ENCODE assay signal across 7 mouse cellular contexts in the genomic region with DNA sequence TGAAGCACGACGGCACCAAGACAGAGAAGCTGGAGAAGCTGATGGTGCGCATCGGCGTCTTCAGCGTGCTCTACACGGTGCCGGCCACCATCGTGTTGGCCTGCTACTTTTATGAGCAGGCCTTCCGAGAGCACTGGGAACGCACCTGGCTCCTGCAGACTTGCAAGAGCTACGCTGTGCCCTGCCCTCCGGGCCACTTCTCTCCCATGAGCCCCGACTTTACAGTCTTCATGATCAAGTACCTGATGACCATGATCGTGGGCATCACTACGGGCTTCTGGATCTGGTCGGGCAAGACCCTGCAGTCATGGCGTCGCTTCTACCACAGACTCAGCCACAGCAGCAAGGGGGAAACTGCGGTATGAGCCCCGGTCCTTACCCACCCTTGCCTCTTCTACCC. TPM values are rescaled to one million over a fixed set of nuclear protein-coding genes. Genes with fewer than 3 reads are reported as not detected.
DNase-seq lines count a peak whose midpoint lies in the region; ATAC-seq lines count a peak whose summit lies in the region.

No protein-coding gene starts in this region.

- peak overlapping the region; percentile 67 for H3K4me3 ChIP-seq in megakaryocyte, embryonic 14.5 days (replicated peaks)
- peak overlapping the region; percentile 57 for H3K4me3 ChIP-seq in forebrain, embryonic 15.5 days
- peak overlapping the region; percentile 83 for H3K4me3 ChIP-seq in liver, embryonic 11.5 days (ENCODE audit: low read depth, low read length)
- peak overlapping the region; percentile 73 for H3K4me3 ChIP-seq in stomach, embryonic 16.5 days (replicated peaks; ENCODE audit: low read length)

- H3K9ac ChIP-seq in forebrain, embryonic 15.5 days (replicated peaks), result peak overlapping the region; percentile 52
- H3K9ac ChIP-seq in liver, embryonic 11.5 days (ENCODE audit: low read depth, low read length), result peak overlapping the region; percentile 79
- peak overlapping the region; percentile 90 for H3K9ac ChIP-seq in stomach, embryonic 16.5 days (ENCODE audit: low read length)

- ATAC-seq in megakaryocyte, adult 5-6 weeks (ENCODE audit: poor library complexity, severe bottlenecking), result no peak
- ATAC-seq in forebrain, embryonic 15.5 days (replicated peaks), result no peak
- ATAC-seq in liver, embryonic 11.5 days (replicated peaks; ENCODE audit: low FRiP score), result no peak
- no peak for ATAC-seq in stomach, embryonic 16.5 days (ENCODE audit: insufficient read depth, low FRiP score)

- H3K4me2 ChIP-seq in forebrain, embryonic 15.5 days (replicated peaks), result peak overlapping the region; percentile 98
- H3K4me2 ChIP-seq in liver, embryonic 11.5 days, result peak overlapping the region; percentile 98
- peak overlapping the region; percentile 99 for H3K4me2 ChIP-seq in stomach, embryonic 16.5 days (ENCODE audit: low read depth, low read length)

- peak; percentile 46 for DNase-seq in liver, embryonic 11.5 days (ENCODE audit: low spot score)
- no peak for DNase-seq in right cerebral cortex, postnatal 10 days (ENCODE audit: low spot score in 2 of 2)
- no peak for DNase-seq in ovary, postnatal 36 days (ENCODE audit: low spot score)

- H3K9me3 ChIP-seq in megakaryocyte, embryonic 14.5 days, result peaks cover 9% of the 10 kb centered on the region
- H3K9me3 ChIP-seq in forebrain, embryonic 15.5 days, result no peaks in the 10 kb centered on the region
- H3K9me3 ChIP-seq in liver, embryonic 11.5 days (ENCODE audit: control insufficient read depth, low read length), result no peaks in the 10 kb centered on the region
- H3K9me3 ChIP-seq in stomach, embryonic 16.5 days (replicated peaks; ENCODE audit: control insufficient read depth, low read length), result no peaks in the 10 kb centered on the region

- H3K27ac ChIP-seq in forebrain, embryonic 15.5 days (replicated peaks), result peak overlapping the region; percentile 13
- peak overlapping the region; percentile 16 for H3K27ac ChIP-seq in liver, embryonic 11.5 days (ENCODE audit: low read depth, low read length)
- H3K27ac ChIP-seq in stomach, embryonic 16.5 days (ENCODE audit: low read length), result peak overlapping the region; percentile 56

- H3K4me1 ChIP-seq in megakaryocyte, embryonic 14.5 days, result peaks cover 62% of the 10 kb centered on the region
- H3K4me1 ChIP-seq in forebrain, embryonic 15.5 days, result peaks cover 68% of the 10 kb centered on the region
- peaks cover 45% of the 10 kb centered on the region for H3K4me1 ChIP-seq in liver, embryonic 11.5 days (replicated peaks; ENCODE audit: control insufficient read depth, insufficient read depth, low read length)
- H3K4me1 ChIP-seq in stomach, embryonic 16.5 days (ENCODE audit: control insufficient read depth, insufficient read depth, low read length), result peaks cover 51% of the 10 kb centered on the region

- peaks cover 27% of the 10 kb centered on the region for H3K27me3 ChIP-seq in megakaryocyte, embryonic 14.5 days (replicated peaks)
- H3K27me3 ChIP-seq in forebrain, embryonic 15.5 days, result no peaks in the 10 kb centered on the region
- peaks cover 12% of the 10 kb centered on the region for H3K27me3 ChIP-seq in liver, embryonic 11.5 days (replicated peaks; ENCODE audit: control insufficient read depth, insufficient read depth, low read length)
- H3K27me3 ChIP-seq in stomach, embryonic 16.5 days (ENCODE audit: control insufficient read depth, insufficient read depth, low read length), result no peaks in the 10 kb centered on the region

- 9% methylated on average over 21 of the region's 21 CpGs for WGBS in forebrain, embryonic 15.5 days
- WGBS in liver, embryonic 11.5 days, result 32% methylated on average over 21 of the region's 21 CpGs
- 10% methylated on average over 21 of the region's 21 CpGs for WGBS in stomach, embryonic 16.5 days

- peaks cover 18% of the 10 kb centered on the region for H3K36me3 ChIP-seq in megakaryocyte, embryonic 14.5 days (replicated peaks; ENCODE audit: low read length)
- no peaks in the 10 kb centered on the region for H3K36me3 ChIP-seq in forebrain, embryonic 15.5 days
- peaks cover 2% of the 10 kb centered on the region; the same call in 1 of the 2 replicates for H3K36me3 ChIP-seq in liver, embryonic 11.5 days (ENCODE audit: control insufficient read depth, insufficient read depth, low read length)
- no peaks in the 10 kb centered on the region for H3K36me3 ChIP-seq in stomach, embryonic 16.5 days (ENCODE audit: control insufficient read depth, insufficient read depth, low read length)

RNA-seq across cellular contexts. Expression of gene Fzd7, which starts 2.1 kb away (rescaled TPM):
- 0.31 and 0.60 TPM in 2 replicates for polyA plus RNA-seq in megakaryocyte, embryonic 14.5 days (2012; ENCODE audit: insufficient read depth, low replicate concordance)
- 4.7 and 5.9 TPM in 2 replicates for total RNA-seq in megakaryocyte, adult 5-6 weeks (2015)
- total RNA-seq in megakaryocyte, adult 5-6 weeks (2017), result 3.2 and 3.9 TPM in 2 replicates
- polyA plus RNA-seq in forebrain, embryonic 15.5 days (2015; fragmentation: Nextera tagmentation; extraction: Ambion mirVana), result 3.5 and 4.2 TPM in 2 replicates
- polyA plus RNA-seq in liver, embryonic 11.5 days (2014; fragmentation: Nextera tagmentation; extraction: Ambion mirVana), result 7.5 and 7.7 TPM in 2 replicates
- polyA plus RNA-seq in stomach, embryonic 16.5 days (2015; fragmentation: Nextera tagmentation; extraction: Ambion mirVana), result 5.3 and 5.8 TPM in 2 replicates

RNA-seq across cellular contexts. Expression of gene Gm973, which starts 31.8 kb away (rescaled TPM):
- polyA plus RNA-seq in megakaryocyte, embryonic 14.5 days (2012; ENCODE audit: insufficient read depth, low replicate concordance), result not detected in 2 replicates
- 0.47 and 2.9 TPM in 2 replicates for total RNA-seq in megakaryocyte, adult 5-6 weeks (2015)
- total RNA-seq in megakaryocyte, adult 5-6 weeks (2017), result 2.8 and 9.0 TPM in 2 replicates
- polyA plus RNA-seq in forebrain, embryonic 15.5 days (2015; fragmentation: Nextera tagmentation; extraction: Ambion mirVana), result 4.0 and 9.2 TPM in 2 replicates
- polyA plus RNA-seq in liver, embryonic 11.5 days (2014; fragmentation: Nextera tagmentation; extraction: Ambion mirVana), result 0.14 and 0.22 TPM in 2 replicates
- 0.34 and 0.35 TPM in 2 replicates for polyA plus RNA-seq in stomach, embryonic 16.5 days (2015; fragmentation: Nextera tagmentation; extraction: Ambion mirVana)
